Mouse (Mus musculus): ENCODE measurements around the gene Mip. TPM values are rescaled to one million over a fixed set of nuclear protein-coding genes. Genes with fewer than 3 reads are reported as not detected.
"Not testable (repeated sequence)": the region's sequence is repeated elsewhere in the genome, so short reads cannot be mapped to it uniquely, and the experiment has no call there.

Gene Mip
- not detected in 2 replicates for polyA plus RNA-seq (2015; fragmentation: Nextera tagmentation; extraction: Ambion mirVana)

DNA sequence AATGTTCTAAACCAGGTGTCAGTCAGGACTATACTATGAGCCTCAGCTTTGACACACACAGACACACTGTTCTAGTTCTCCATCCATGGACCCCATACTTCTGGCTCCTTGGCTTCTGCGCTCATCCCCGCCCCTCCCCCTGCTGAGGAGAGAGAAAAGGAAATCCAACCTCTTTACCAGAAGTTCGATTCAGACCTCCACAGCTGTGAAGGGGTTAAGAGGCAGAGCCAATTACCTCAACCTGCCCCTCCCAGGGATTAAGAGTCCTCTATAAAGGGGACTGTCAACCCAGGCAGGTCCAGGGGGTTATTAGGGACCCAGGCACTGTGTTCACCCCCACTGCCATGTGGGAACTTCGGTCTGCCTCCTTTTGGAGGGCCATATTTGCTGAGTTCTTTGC, at the start of gene Mip:
Gene Mip, plus strand, starts transcription at position 301 of the 400 bp plus-strand sequence.
- Histone ChIP-seq H3K9me3 (no peaks in the 10 kb centered on the region), H3K9ac (no peak within 1 kb of the TSS), H3K27me3 (no peaks in the 10 kb centered on the region), H3K4me2 (no peak within 1 kb of the TSS), H3K27ac (replicated peaks) (no peak within 1 kb of the TSS), H3K4me1 (replicated peaks) (no peaks in the 10 kb centered on the region), H3K36me3 (no peaks in the 10 kb centered on the region), H3K4me3 (no peak within 1 kb of the TSS)
- ATAC-seq (ENCODE audit: low read depth): no peak
- WGBS: 53% methylated on average over 4 of the region's 4 CpGs

DNA sequence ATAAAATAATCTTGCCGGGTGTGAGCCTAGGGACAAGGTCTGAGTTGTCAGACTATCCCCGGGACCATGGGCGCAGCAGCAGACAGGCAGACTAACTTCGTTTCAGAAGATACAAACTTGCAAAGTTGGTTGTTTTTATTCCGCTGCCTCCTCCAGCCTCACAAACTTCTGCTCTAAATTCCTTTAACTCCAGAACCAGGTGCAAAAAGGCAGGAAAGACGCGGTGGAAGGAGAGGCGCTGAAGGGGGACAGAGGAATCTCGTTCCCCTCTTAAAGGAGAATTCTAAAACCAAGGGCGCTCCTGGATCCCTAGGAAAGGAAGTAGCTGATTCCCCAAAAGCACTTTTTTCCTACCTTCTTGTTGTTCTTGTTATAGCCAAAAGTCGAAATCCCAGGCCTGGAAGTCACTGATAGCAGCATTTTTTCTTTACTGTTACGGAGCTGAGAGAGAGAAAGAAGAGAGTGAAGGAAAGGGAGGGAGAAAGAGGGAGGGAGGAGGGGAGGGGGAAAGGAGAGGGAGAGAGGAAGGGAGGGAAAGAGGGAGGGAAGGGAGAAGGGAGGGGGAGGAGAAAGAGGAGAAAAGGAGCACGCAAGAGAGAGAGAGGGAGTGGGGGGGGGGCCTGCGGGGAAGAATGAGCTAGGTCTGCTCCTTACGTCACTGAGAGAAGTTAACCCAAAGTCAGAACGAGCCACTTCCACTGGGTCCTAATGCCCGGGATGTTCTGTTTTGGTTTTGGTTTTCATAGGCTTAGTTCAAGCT, 49.5 kb upstream of the Mip start:
- Histone ChIP-seq H3K9me3 (no peaks in the 10 kb centered on the region), H3K9ac (peak overlapping the region; percentile 68), H3K27me3 (no peaks in the 10 kb centered on the region), H3K4me1 (replicated peaks) (peaks cover 31% of the 10 kb centered on the region), H3K4me3 (peak overlapping the region; percentile 48), H3K36me3 (no peaks in the 10 kb centered on the region), H3K4me2 (peak overlapping the region; percentile 60), H3K27ac (replicated peaks) (peak overlapping the region; percentile 75)
- WGBS: under 1% methylated on average over 17 of the region's 17 CpGs
- peak; percentile 87 for ATAC-seq (ENCODE audit: low read depth)

- Histone ChIP-seq H3K36me3 (no peaks in the 10 kb centered on the region), H3K9ac (no peak overlapping the region), H3K4me2 (no peak overlapping the region), H3K27me3 (no peaks in the 10 kb centered on the region), H3K4me3 (no peak overlapping the region), H3K9me3 (no peaks in the 10 kb centered on the region), H3K27ac (replicated peaks) (no peak overlapping the region), H3K4me1 (replicated peaks) (peaks cover 31% of the 10 kb centered on the region)
- 88% methylated on average over 4 of the region's 4 CpGs for WGBS
- peak; percentile 32; the same call in 1 of the 2 replicates for ATAC-seq (ENCODE audit: low read depth)
Observed at GRCm38 (mm10) chr10:128177316-128177715, 48.3 kb upstream of the Mip start.

GRCm38 (mm10) chr10:128179989-128180388, 45.6 kb upstream of the Mip start, which contains the start of gene Rbms2:
Gene Rbms2 (minus strand): TSS chr10:128180297.
- ATAC-seq (ENCODE audit: low read depth): no peak
- Histone ChIP-seq H3K9me3 (no peaks in the 10 kb centered on the region), H3K4me3 (no peak within 1 kb of the TSS), H3K4me2 (peak within 1 kb of the TSS; percentile 39), H3K27me3 (no peaks in the 10 kb centered on the region), H3K36me3 (no peaks in the 10 kb centered on the region), H3K27ac (replicated peaks) (no peak within 1 kb of the TSS; the same call in 1 of the 2 replicates), H3K9ac (peak within 1 kb of the TSS; percentile 38), H3K4me1 (replicated peaks) (peaks cover 16% of the 10 kb centered on the region)
- WGBS: 5% methylated on average over 6 of the region's 6 CpGs

DNA sequence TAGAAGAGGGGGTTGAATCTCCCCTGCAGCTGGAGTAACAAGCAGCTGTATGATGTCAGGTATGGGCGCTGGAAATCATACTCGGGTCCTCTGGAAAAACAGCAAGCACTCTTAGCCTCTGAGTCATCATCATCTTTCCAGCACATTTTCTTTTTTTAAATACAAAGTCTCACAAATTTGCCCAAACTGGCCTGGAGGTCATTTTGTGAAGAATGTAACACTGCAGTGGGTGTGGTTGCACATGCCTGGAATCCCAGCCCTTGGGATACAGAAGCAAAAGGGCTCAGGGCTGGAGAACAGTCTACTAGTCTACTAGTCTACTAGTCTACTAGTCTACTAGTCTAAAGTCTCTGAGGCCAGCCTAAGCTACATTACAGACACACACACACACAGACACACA, 41.3 kb upstream of the Mip start:
- H3K4me1 ChIP-seq (replicated peaks): peaks cover 5% of the 10 kb centered on the region; the same call in 1 of the 2 replicates
- no peak overlapping the region for H3K9ac ChIP-seq
- H3K36me3 ChIP-seq: no peaks in the 10 kb centered on the region
- no peak overlapping the region for H3K27ac ChIP-seq (replicated peaks)
- no peak overlapping the region for H3K4me3 ChIP-seq
- ATAC-seq (ENCODE audit: low read depth): no peak
- no peaks in the 10 kb centered on the region for H3K9me3 ChIP-seq
- no peak overlapping the region for H3K4me2 ChIP-seq
- WGBS: 94% methylated on average over 2 of the region's 2 CpGs
- H3K27me3 ChIP-seq: no peaks in the 10 kb centered on the region

DNA sequence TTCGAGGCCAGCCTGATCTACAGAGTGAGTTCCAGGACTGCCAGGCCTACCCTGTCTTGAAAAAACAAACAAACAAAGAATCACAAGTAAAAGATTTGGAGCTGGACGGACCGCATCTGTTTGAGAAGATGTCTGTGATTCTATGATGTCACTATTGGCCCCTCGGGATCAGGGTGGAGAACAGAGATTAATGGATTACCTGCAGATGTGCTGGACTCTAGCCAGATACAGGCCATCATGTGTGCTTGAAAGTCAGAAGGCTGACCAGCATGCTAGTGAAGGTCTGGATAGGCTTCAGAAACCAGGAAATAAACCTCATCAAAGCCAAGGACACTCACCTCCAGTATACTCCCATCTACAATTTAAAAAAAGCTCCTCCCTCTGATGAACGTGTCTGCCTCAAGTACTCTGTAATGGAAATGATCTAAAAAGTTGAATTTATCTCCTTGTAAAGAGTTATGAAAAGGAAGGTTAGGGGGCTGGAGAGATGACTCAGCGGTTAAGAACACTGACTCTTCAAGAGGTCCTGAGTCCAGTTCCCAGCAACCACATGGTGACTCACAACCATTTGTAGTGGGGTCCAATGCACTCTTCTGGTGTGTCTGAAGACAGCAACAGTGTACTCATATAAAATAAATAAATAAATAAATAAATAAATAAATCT, 40.2 kb upstream of the Mip start:
- ATAC-seq (ENCODE audit: low read depth): no peak
- H3K27me3 ChIP-seq: no peaks in the 10 kb centered on the region
- no peak overlapping the region for H3K4me2 ChIP-seq
- no peaks in the 10 kb centered on the region for H3K4me1 ChIP-seq (replicated peaks)
- H3K36me3 ChIP-seq: no peaks in the 10 kb centered on the region
- H3K9ac ChIP-seq: no peak overlapping the region
- H3K9me3 ChIP-seq: no peaks in the 10 kb centered on the region
- no peak overlapping the region for H3K27ac ChIP-seq (replicated peaks)
- 61% methylated on average over 6 of the region's 6 CpGs for WGBS
- H3K4me3 ChIP-seq: no peak overlapping the region

GRCm38 (mm10) chr10:128185959-128186358, 39.7 kb upstream of the Mip start:
- ATAC-seq (ENCODE audit: low read depth): peak; percentile 63
- no peak overlapping the region for H3K27ac ChIP-seq (replicated peaks)
- H3K27me3 ChIP-seq: no peaks in the 10 kb centered on the region
- no peaks in the 10 kb centered on the region for H3K36me3 ChIP-seq
- WGBS: 56% methylated on average over 2 of the region's 2 CpGs
- H3K4me3 ChIP-seq: no peak overlapping the region
- H3K4me2 ChIP-seq: no peak overlapping the region
- no peaks in the 10 kb centered on the region for H3K4me1 ChIP-seq (replicated peaks)
- no peaks in the 10 kb centered on the region for H3K9me3 ChIP-seq
- no peak overlapping the region for H3K9ac ChIP-seq

GRCm38 (mm10) chr10:128187181-128187605, 38.4 kb upstream of the Mip start:
- Histone ChIP-seq H3K4me3 (no peak overlapping the region), H3K4me2 (no peak overlapping the region), H3K4me1 (replicated peaks) (no peaks in the 10 kb centered on the region), H3K36me3 (no peaks in the 10 kb centered on the region), H3K9ac (no peak overlapping the region), H3K27ac (replicated peaks) (no peak overlapping the region), H3K9me3 (no peaks in the 10 kb centered on the region), H3K27me3 (0 out of 2 replicates have a peak, but pooled peaks cover 6% of the 10 kb centered on the region)
- 69% methylated on average over 5 of the region's 5 CpGs for WGBS
- ATAC-seq (ENCODE audit: low read depth): no peak

DNA sequence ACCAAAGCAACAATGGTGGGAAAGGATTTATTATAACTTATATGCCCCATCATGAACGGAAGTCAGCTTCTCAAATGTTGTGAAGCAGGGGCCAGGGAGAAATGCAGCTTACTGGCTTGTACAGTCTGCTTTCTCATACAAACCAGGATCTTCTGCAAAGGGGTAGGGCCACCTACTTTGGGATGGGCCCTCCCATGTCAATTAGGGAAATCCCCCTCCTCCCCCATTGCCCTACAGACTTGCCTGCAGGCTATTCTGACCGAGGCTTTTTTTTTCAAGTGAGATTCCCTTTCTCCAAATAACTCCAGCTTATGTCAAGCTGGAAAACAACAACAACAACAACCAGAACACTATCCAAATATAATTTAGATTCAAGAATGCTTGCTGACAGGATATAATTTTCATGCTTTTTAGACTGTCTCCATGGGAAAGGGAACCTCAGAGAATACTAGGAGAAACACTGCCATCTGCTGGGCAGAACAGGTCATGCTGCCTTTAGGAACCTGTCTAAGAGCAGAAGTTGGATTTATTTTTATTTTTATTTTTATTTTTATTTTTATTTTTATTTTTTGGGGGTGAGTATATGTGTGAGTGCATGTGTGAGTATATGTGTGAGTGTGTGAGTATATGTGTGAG, 37.3 kb upstream of the Mip start:
- Histone ChIP-seq H3K36me3 (no peaks in the 10 kb centered on the region), H3K9me3 (no peaks in the 10 kb centered on the region), H3K27me3 (0 out of 2 replicates have a peak, but pooled peaks cover 6% of the 10 kb centered on the region), H3K4me2 (no peak overlapping the region), H3K4me1 (replicated peaks) (no peaks in the 10 kb centered on the region), H3K27ac (replicated peaks) (no peak overlapping the region), H3K9ac (no peak overlapping the region), H3K4me3 (no peak overlapping the region)
- ATAC-seq (ENCODE audit: low read depth): no peak
- 45% methylated on average over 2 of the region's 2 CpGs for WGBS

DNA sequence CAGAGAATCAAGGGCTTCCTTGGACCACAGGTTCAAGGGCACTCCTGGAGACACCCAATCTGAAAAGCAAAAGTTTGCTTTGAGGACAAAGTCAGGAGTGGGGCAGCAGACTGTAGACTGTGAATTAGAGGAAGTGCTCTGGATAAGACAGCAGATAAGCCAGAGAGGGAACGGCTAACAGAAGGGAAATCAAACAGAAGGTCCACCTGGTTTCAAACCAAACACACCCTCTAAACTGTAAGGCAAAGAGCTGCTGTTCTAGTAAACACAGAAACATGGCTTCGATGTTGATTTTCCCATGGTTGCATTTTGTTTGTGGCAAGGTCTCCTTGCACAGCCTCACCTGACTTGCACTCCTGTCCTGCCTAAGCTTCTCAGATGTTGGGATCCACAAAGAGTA, 34.2 kb upstream of the Mip start:
- 84% methylated on average over 2 of the region's 2 CpGs for WGBS
- Histone ChIP-seq H3K4me3 (no peak overlapping the region), H3K4me1 (replicated peaks) (peaks cover 13% of the 10 kb centered on the region), H3K9ac (no peak overlapping the region), H3K9me3 (no peaks in the 10 kb centered on the region), H3K4me2 (no peak overlapping the region), H3K27ac (replicated peaks) (no peak overlapping the region), H3K36me3 (no peaks in the 10 kb centered on the region), H3K27me3 (peaks cover 24% of the 10 kb centered on the region)
- ATAC-seq (ENCODE audit: low read depth): no peak

DNA sequence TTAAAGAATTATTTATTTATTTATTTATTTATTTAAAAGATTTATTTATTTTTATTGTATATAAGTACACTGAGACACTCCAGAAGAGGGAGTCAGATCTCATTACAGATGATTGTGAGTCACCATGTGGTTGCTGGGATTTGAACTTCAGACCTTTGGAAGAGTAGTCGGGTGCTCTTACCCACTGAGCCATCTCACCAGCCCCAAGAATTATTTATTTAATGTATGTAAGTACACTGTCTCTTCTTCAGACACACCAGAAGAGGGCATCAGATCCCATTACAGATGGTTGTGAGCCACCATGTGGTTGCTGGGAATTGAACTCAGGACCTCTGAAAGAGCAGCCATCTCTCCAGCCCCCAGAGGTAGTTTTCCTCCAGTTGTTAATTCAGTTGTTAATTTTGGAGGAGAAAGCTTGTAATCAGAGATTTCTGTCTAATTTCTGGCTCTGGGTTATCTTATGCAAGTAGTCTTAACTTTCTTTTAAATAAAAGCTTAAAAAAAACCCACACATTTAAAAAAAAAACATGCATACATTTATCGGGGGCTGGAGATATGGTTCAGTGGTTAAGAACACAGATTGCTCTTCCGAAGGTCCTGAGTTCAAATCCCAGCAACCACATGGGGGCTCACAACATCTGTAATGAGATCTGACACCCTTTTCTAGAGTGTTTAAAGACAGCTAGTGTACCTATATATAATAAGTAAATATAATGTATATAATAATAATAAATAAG, 33.4 kb upstream of the Mip start:
- not testable (repeated sequence) for H3K9ac ChIP-seq; H3K4me3 ChIP-seq; H3K36me3 ChIP-seq; H3K9me3 ChIP-seq; ATAC-seq (ENCODE audit: low read depth); H3K4me2 ChIP-seq; H3K27ac ChIP-seq (replicated peaks)
- H3K4me1 ChIP-seq (replicated peaks): peaks cover 13% of the 10 kb centered on the region
- peaks cover 30% of the 10 kb centered on the region for H3K27me3 ChIP-seq
- 81% methylated on average over 3 of the region's 3 CpGs for WGBS

Measured in neural tube, embryonic 13.5 days (tissue).